Mouse (Mus musculus): Measurements from ENCODE around the gene Cntnap1.
"Not testable (repeated sequence)": the region's sequence is repeated elsewhere in the genome, so short reads cannot be mapped to it uniquely, and the experiment has no call there.

Cntnap1 gene

DNA sequence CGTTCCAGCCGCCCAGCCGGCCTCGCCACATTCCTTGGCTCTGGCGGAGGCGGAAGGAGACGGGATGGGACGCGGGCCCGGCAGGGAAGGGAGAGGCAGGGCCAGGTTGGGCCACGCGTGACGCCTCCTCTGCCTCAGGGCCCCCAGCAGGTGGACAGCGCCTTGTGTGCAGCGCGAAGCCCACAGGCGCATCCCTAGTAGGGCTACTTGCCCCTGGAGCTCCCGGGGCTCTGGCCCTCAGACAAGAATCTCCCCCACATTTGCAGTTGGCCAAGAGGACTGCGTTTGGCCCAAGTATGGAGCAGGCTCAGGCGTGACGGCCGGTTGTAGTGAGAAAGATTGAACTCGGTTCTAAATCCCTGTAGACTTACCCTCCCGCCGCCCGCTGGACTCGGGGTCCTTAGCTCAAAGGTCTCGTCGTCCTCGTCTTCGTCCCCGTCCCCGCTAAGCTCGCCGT, at the start of gene Cntnap1:
Gene Cntnap1, plus strand, starts transcription at position 170 of the 457 bp plus-strand sequence.
- in situ Hi-C loops (cut with MseI, MboI): no loop called here

DNA sequence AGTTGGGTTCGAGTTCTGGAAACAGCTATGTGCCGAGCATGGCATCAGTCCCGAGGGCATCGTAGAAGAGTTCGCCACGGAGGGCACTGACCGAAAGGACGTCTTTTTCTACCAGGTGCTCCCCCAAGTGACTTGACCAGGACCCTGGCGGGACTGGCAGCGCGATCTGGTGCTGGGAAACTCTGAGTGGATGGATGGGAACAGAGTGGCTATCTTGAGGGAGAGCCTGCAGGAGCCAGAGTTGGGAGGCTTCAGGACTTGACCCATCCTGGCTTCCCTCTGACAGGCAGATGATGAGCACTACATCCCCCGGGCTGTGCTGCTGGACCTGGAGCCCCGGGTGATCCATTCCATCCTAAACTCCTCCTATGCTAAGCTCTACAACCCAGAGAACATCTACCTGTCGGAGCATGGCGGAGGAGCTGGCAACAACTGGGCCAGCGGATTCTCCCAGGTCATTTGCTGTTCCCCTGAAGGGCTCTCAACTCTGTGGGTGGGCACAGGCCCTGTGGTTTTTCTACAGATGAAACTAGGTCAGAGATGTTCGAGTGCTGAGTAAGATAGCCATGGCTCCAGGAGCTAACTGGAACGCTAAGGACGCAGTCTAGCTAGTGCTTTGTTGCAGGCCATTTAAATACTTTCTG, 49.7 kb upstream of the Cntnap1 start:
- in situ Hi-C loops (cut with MseI, MboI): no loop called here

DNA sequence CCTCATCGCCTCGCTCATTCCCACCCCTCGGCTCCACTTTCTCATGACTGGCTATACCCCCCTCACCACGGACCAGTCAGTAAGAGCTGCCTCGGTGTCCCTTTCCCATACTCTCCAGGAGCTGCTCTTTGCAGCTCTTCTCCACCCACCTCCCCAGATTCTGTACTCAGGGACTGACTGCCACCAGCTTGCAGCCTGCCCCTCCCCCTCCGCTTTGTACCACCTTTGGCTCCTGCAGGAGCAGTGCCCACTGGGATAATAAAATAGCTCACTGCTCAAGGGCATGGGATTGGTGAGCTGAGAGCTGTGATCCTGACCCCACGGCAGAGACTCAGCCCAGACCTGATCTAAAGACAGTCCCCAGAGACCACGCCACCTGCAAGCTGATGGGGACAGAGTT, 45.8 kb upstream of the Cntnap1 start:
- in situ Hi-C loops (cut with MseI, MboI): not testable (repeated sequence)

DNA sequence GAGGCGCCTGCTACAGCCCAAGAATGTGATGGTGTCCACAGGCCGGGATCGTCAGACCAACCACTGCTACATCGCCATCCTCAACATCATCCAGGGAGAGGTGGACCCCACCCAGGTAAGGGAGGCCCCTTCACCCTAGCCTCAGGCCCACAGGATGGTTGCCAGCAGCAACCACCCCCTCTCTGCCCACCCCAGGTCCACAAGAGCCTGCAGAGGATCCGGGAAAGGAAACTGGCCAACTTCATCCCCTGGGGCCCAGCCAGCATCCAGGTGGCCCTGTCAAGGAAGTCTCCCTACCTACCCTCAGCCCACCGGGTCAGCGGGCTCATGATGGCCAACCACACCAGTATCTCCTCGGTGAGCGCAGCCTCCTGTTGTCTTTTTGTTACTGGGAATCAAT, 45.3 kb upstream of the Cntnap1 start:
- in situ Hi-C loops (cut with MseI, MboI): not testable (repeated sequence)

DNA sequence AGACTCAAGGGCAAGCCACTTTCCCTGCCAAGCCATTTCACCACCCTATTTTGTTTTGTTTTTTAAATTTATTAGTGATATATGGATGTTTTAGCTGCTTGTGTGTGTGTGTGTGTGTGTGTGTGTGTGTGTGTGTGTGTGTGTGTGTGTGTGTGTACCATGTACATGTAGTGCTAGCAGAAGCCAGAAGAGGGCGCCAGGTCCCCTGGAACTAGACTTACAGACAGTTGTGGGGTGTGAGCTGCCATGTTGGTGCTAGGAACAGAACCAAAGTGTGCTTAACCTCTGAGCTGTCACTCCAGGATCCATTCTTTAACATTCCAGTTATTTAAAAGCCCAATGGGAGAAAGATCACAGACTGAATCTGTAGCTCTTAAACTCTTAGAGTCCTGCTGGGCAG, 43.2 kb upstream of the Cntnap1 start:
- in situ Hi-C loops (cut with MseI, MboI): no loop called here

DNA sequence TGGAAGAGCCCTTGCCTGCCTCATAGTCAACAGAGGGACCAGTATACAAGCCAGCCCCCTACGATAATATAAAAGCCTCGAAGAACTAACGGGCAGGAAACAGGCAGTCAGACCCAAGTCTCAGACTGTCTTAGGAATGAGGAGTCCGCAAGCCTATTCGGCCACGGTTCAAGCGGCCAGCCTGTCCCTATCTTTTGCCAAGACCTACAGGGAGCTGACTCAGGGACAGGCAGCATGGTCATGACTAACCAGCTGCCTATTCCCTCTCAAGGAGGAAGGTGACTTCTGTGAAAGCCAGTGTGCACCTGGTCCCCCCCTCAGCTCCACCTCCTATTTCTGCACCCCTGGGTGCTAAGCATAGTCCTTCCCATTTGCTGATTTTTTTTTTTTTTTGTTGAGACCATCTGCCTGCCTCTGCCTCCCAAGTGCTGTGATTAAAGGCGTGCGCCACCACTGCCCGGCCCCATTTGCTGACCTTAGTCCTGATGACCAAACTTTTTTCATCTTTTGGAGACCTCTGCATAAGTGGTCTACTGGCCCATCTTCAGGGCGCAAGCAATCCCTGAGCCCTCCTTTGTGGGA, 41.2 kb upstream of the Cntnap1 start:
- in situ Hi-C loops (cut with MseI, MboI): no loop called here

DNA sequence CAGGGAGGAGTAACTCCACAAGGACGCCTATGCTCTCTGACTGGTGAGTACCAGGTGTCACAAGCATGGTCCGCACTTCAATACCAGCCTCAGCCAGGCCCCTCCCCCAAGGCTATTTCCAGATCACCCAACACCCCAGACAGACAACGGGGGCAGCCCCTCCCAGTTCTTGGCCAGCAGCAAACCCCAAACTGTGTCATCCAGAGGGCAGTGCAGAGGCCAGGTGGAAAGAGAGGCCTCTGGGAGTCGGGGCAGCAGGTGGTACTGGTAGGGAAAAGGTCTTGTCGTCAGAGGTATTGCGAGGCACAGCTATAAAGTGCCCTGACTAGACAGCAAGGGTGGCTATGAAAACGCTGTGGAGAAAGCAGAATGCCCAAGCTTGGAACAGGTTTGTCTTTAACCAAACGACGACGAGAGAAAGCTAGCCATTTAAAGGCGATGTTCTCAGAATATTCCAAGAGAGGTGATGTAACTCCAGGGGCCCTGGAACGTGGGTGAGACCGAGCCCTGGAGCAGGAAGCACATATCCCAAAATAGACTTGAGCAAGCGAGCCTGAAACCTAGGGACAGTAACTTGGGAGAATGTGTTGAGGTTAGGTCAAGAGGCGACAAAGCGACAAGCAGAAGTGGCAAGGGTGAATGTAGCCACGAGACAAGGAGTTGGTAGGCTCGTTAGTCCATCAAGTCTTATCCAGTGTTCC, 40.1 kb upstream of the Cntnap1 start:
- in situ Hi-C loops (cut with MseI, MboI): loop anchor here (5.0 kb wide), 1 partner anchor 47 kb away; the partner anchor contains the start of gene Ccr10 (in 2 of the 2)

DNA sequence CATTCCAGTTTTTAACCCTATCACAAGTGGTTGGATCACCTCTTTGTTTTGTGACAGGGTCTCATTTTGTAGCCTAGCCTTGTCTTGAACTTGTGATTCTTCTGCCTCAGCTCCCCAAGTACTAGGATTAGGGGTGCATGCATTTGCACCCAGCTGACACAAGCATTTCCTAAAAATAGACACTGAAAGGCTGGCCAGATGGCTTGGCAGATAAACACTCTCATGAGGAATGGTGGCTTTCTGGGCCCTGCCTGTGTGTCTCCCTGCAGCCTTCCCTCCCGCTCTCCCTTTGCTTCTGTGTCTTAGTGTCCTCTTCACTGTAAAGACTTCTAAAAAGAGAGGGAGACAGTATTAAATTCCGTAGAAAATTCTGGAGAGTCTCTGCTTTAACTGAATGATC, 39.1 kb upstream of the Cntnap1 start:
- in situ Hi-C loops (cut with MseI, MboI): loop anchor here (5.0 kb wide), 1 partner anchor 46 kb away; the partner anchor contains the start of gene Ccr10 (in 2 of the 2)

DNA sequence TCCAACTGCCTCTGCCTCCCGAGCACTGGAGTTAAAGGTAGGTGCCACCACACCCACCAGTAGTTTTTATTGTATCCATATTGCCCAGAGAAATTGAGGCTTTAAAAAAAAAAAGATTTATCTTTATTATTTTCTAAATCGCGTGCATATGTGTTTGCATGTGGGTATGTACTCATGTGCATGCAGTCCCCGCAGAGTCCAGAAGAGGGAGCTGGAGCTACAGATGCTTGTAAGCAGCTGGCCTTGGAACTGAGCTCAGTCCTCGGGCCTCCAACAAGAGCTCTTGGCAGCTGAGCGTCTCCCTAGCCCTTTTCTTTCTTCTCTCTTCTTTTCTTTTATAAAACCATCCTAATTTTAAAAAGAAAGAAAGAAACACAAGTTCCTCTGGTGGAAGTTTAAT, 38.6 kb upstream of the Cntnap1 start:
- in situ Hi-C loops (cut with MseI, MboI): loop anchor here (5.0 kb wide), 1 partner anchor 46 kb away; the partner anchor contains the start of gene Ccr10 (in 2 of the 2)

DNA sequence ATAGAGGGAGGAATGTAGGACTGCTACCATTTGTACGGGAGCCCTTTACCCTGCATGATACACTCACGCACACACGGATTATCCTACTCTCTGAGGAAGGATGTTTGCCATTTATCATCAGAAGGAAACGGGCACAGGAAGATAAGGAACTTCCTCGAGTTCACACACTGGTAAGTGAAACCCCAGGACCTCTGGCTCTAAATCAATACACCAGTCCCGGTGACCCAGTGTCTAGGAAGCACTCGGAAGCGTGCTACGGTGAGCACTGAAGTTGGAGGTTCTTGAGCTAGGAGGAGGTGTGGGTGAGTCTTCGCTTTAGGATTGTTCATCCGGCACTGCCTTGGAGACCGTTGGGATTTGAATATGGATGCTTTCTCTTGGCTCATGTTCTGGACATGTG, 37.3 kb upstream of the Cntnap1 start:
- in situ Hi-C loops (cut with MseI, MboI): loop anchor here (5.0 kb wide), 1 partner anchor 44 kb away; the partner anchor contains the start of gene Ccr10 (in 2 of the 2)

DNA sequence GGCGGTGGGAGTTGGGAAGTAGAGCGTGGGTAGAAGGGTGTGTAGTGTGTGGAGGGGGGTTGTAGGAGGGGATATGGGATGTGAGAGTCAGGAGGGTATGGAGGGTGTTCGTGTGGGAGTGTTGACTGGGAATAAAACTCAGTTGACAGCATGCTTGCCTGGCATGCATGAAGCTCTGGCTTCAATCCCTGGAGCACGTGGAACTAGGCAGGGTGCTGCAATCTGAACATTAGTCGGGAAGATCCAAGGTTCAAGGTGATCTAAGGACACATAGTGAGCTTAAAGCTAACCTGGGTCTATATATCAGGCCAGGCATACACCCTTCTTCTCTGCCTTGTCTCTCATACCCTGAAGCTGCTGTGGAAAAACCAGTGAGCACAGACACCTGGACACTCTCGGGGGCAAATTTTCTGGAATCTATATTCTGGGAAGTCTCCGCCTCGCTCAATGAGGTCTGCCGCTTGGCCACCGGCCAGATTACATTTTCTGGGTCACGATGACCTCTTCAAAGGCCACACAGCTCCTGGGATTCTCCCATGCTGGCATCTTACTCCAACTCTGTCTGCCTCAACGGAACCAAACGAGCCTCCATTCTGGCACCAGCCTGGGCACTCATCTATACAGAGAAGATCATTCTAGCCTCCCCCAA, 36.0 kb upstream of the Cntnap1 start:
- in situ Hi-C loops (cut with MseI, MboI): loop anchor here (5.0 kb wide), 1 partner anchor 43 kb away; the partner anchor contains the start of gene Ccr10 (in 2 of the 2)

DNA sequence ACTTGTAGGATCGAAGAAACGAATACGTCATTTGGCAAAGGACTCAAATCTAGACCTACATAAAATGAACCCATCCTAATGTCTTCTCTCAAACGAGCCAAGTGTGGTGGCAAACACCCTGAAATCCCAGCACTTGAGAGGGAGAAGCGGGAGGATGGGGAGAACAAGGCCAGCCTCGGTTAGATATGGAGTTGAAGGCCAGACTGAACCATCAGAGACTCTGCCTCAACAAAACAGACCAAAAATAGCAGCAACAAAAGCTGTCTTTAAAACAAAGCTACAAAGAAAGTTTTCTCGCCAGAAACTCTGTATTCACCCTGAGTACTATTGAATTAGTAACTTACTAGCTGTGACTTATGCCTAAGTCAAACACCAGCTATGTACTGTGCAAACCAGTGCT, 33.3 kb upstream of the Cntnap1 start:
- in situ Hi-C loops (cut with MseI, MboI): no loop called here

DNA sequence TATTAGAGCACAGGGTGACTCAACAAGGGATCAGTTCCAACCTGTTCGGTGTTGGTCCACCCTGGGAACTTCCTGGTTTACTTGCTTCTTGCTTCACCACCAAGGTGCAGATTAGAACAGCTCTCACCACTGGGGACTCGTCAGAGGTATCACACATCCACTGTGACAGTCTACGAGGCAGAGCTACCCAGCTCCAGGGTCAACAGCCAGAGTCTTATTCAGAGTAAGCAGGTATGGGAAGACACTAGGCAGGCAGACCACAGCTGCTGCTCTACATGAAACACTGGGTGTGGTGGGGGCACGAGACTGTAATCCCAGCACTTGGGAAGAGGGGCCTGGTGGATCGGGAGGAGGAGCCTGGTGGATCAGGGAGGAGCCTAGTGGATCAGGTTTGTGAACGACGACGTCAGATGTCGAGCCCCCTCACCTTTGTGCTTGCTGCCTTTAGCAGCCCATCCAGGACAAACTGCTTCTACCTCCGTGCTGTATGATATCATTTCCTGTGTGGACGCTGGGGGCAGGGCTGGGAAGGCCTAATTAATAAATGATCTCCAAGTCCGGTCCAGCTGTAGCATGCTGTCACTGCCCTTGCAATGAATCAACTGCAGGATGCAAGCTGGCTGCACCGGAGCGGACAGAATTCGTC, 31.7 kb upstream of the Cntnap1 start:
- in situ Hi-C loops (cut with MseI, MboI): no loop called here

DNA sequence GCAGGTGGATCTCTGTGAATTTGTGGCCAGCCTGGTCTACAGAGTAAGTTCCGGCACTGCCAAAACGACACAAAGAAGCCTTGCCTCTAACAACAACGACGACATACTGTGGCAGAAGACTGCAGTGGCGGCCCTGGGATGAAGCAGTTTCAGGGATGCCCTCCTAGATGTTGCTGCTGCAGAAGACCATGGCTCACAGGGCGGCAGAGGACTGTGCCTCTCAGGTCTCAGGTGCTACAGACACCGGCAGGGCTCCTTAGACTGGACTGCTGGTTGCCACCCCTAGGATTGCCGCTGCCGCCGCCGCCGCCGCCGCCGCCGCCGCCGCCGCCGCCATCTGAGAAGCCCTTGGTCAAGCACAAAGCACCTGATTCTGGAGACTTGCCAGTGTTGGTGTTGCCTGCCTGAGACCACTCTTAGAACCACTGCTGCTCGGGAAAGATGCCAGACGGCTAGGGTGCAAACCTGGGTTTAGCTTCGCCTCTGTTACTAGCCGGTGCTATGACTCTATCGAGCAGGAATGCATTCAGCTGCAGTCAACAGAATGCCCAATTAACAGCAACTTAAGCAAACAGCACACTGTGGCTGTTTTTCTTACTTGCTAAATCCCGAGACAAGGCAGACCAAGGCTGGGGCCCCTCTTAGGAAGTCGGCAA, 30.0 kb upstream of the Cntnap1 start:
- in situ Hi-C loops (cut with MseI, MboI): no loop called here

DNA sequence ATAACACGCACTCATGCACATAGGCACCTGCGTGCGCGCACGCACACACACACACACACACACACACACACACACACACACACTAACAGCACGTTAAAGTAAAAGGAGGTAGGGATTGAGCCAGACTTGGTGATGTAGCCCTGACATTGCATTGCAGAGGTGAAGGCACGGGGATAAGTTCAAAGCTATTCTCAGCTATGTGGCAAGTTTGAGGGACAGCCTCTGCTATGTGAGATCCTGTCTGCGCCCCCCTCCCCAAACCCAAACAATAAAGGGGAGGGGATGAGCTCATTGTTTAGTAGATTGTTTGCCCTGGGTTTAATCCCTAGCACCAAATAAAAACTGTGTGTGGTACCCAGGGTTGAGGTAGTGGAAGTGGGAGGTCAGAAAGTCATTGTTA, 29.2 kb upstream of the Cntnap1 start:
- in situ Hi-C loops (cut with MseI, MboI): no loop called here

DNA sequence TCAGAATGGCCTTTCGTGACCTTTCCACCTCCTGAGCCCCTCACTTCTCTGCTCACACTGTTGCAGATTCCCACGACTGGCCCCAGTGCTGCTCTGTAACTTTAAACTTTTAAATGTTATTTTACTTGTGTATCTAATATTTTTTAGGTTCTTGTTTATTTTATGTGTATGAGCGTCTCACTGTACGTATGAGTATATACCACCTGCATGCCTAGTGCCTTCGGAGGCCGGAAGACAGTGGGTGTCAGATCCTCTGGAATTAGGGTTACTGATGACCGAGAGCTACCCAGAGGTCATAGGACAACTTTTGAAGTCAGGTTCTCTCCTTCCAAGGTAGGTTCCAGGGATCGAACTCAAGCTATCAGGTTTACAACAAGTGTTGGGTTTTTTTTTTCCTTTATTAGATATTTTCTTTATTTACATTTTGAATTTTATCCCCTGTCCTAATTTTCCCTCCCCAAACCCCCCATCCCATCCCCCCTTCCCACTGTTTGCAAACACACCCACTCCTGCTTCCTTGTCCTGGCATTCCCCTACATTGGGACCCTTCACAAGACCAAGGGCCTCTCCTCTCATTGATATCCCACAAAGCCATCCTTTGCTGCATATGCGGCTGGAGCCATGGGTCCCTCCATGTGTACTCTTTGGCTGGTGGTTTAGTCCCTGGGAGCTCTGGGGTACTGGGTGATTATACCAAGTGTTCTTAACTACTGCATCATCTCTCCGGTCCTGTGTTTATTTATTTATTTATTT, 27.9 kb upstream of the Cntnap1 start:
- in situ Hi-C loops (cut with MseI, MboI): no loop called here

DNA sequence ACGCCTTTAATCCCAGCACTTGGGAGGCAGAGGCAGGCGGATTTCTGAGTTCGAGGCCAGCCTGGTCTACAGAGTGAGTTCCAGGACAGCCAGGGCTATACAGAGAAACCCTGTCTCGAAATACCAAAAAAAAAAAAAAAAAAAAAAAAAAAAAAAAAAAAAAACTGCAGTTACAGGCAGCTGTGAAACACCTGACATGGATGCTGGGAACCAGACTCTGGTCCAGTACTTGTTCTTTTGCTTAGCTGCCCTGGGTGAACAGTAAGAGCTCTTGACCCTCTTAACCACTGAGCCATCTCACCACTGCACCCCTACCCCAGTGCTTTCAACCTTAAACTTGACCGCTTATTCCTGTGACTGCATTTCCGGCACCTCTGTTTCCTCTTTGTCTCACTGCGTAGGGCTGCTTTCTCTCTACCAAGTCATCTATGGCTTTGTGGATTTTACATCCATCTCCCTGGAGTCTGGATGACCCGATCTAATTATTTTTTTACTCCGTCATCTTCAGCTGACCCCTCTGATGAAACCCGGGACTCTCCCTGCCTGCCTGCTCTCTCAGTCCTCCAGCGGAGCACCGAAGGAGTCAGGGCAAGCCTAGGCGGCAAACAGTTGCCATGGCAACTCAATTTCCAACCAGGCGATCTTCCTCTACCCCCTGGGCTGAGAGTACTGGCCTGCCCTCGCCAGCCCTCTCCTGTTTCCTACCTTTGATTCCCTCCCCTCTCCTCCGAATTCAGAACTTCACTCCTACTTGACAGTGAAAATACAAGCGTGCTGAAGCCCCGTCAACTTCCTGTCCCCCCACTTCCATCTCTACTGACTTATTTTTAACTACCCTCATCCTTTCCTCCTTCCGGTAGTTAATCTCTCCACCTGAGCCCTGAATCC, 26.7 kb upstream of the Cntnap1 start:
- in situ Hi-C loops (cut with MseI, MboI): no loop called here

DNA sequence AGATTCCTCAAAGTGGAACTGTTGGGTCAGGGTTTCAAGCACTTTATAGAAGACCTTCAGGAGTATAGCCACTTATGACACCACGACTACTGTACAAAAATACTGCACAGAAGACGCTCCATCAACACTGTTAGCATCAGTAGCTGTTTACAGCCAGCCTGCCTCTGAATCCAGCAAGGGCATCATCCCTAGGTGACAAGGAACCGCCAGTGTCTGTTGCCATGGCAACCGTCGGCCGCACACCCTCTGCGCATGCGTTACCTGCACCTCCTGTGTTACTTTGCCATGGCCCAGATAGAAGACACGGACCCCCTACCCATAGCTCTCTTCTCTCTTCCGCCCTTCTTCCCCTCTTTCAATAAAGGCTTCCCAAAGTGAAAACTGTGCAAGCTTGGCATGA, 23.9 kb upstream of the Cntnap1 start:
- in situ Hi-C loops (cut with MseI, MboI): no loop called here

DNA sequence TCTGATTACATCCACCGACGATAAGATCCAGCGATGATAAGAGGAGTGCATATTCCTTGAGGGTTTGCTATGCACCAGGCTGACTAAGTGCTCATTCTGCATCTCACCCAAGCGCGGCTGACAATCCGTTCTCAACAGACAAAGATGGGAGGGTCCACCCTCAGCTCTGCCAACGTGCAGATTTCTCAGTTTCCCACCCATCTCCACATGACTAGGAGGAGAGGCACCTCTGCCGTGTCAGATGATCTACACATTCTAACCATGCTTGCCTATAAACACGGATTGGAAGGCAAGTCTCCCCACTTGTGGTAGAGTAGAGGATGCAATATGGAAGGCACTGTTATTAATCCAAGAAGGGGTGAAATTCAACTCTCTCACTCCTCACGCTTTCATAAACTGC, 21.6 kb upstream of the Cntnap1 start:
- in situ Hi-C loops (cut with MseI, MboI): no loop called here
